Mouse (Mus musculus) CH12.LX (cell line): ENCODE results near the gene Cst6. TPM values are rescaled to one million over a fixed set of nuclear protein-coding genes. Genes with fewer than 3 reads are reported as not detected.

Experiments
- DNase-seq: peaks from one replicate; pipeline ENCODE4 v3.0.0-alpha.2; 2013; ENCODE audit errors: extremely low read depth
- H3K27ac ChIP-seq: 2 replicates; pipeline ENCODE4 v1.5.1; 2012; ENCODE audit warnings: low read depth, mild to moderate bottlenecking, control low read depth, moderate library complexity; ENCODE audit not compliant: insufficient read depth
- H3K27me3 ChIP-seq: replicated peaks from 2 replicates; pipeline ENCODE3; 2012; ENCODE audit warnings: inconsistent platforms
- H3K36me3 ChIP-seq, 2 experiments: replicated peaks in 1 of 2; 2 replicates each; pipeline versions ENCODE3 to v1.6.1; 2012; ENCODE audit warnings: inconsistent platforms in 1 of 2, low read length in 1 of 2, mild to moderate bottlenecking in 1 of 2, mixed read lengths in 1 of 2, moderate library complexity in 1 of 2; ENCODE audit not compliant: control insufficient read depth in 1 of 2, insufficient read depth in 1 of 2
- H3K4me1 ChIP-seq, 2 experiments: 2 replicates each; pipeline ENCODE4 v1.6.1; 2012; ENCODE audit warnings: inconsistent platforms in 1 of 2, moderate library complexity in 1 of 2; ENCODE audit not compliant: insufficient read depth in 2 of 2, control insufficient read depth in 1 of 2
- H3K4me2 ChIP-seq: 2 replicates; pipeline ENCODE4 v1.6.1; 2012; ENCODE audit warnings: low read depth, mild to moderate bottlenecking, control low read depth; ENCODE audit not compliant: poor library complexity, insufficient read depth, severe bottlenecking
- H3K4me3 ChIP-seq, 3 experiments: fragments of 150-350 bp in 1 of 3; sonication (generic) in 1 of 3; replicated peaks in 1 of 3; 2 replicates each; pipeline versions ENCODE3 to v1.5.1; 2011 to 2012; ENCODE audit warnings: low read depth in 2 of 3, low read length in 2 of 3, mild to moderate bottlenecking in 2 of 3, moderate library complexity in 2 of 3, control low read depth in 1 of 3, improper control_type of control experiment in 1 of 3, inconsistent platforms in 1 of 3, mixed read lengths in 1 of 3; ENCODE audit not compliant: poor library complexity in 1 of 3
- H3K79me2 ChIP-seq: replicated peaks from 2 replicates; pipeline ENCODE4 v1.6.1; 2012; ENCODE audit warnings: mild to moderate bottlenecking, moderate library complexity; ENCODE audit not compliant: control insufficient read depth, poor library complexity, insufficient read depth, severe bottlenecking; ENCODE audit errors: extremely low read depth
- H3K9ac ChIP-seq: 2 replicates; pipeline ENCODE4 v1.6.1; 2012; ENCODE audit warnings: low read depth, mild to moderate bottlenecking, control low read depth, moderate library complexity; ENCODE audit not compliant: insufficient read depth
- H3K9me3 ChIP-seq: replicated peaks from 2 replicates; pipeline ENCODE3; 2012; ENCODE audit warnings: low read length, inconsistent platforms, mixed read lengths
- BHLHE40 ChIP-seq: IDR thresholded peaks from 2 replicates; pipeline ENCODE4 v1.6.1; 2011; ENCODE audit warnings: mild to moderate bottlenecking, low read depth, low read length, improper control_type of control experiment
- E2F4 ChIP-seq: IDR thresholded peaks from 2 replicates; pipeline ENCODE4 v1.6.1; 2011; ENCODE audit warnings: low read depth, low read length, improper control_type of control experiment; ENCODE audit not compliant: insufficient replicate concordance
- ELF1 ChIP-seq: IDR thresholded peaks from 2 replicates; pipeline ENCODE4 v1.6.1; 2014; ENCODE audit warnings: low read depth, mild to moderate bottlenecking, inconsistent platforms, low read length, improper control_type of control experiment
- EP300 ChIP-seq: IDR thresholded peaks from 2 replicates; pipeline ENCODE4 v1.6.1; 2011; ENCODE audit warnings: low read length, improper control_type of control experiment
- GABPA ChIP-seq: IDR thresholded peaks from 2 replicates; pipeline ENCODE4 v1.6.1; 2012; ENCODE audit warnings: low read depth, low read length, improper control_type of control experiment, inconsistent platforms; ENCODE audit not compliant: insufficient replicate concordance
- JUN ChIP-seq: IDR thresholded peaks from 2 replicates; pipeline ENCODE4 v1.6.1; 2011; ENCODE audit warnings: low read depth, mild to moderate bottlenecking, low read length, improper control_type of control experiment, moderate library complexity; ENCODE audit not compliant: insufficient read depth
- JUND ChIP-seq: conservative IDR thresholded peaks from 2 replicates; pipeline ENCODE4 v1.6.1; 2011; ENCODE audit warnings: low read depth, low read length, improper control_type of control experiment
- KAT2A ChIP-seq: IDR thresholded peaks from 2 replicates; pipeline ENCODE4 v1.6.1; 2012; ENCODE audit warnings: low read length, improper control_type of control experiment, inconsistent platforms; ENCODE audit not compliant: insufficient replicate concordance
- MAFK ChIP-seq: IDR thresholded peaks from 2 replicates; pipeline ENCODE4 v1.6.1; 2011; ENCODE audit warnings: low read length, improper control_type of control experiment; ENCODE audit not compliant: insufficient replicate concordance
- MAX ChIP-seq: IDR thresholded peaks from 2 replicates; pipeline ENCODE4 v1.6.1; 2011; ENCODE audit warnings: low read length, improper control_type of control experiment
- MAZ ChIP-seq: IDR thresholded peaks from 2 replicates; pipeline ENCODE4 v1.6.1; 2012; ENCODE audit warnings: low read depth, mild to moderate bottlenecking, inconsistent platforms, low read length, improper control_type of control experiment, moderate library complexity
- MYC ChIP-seq: IDR thresholded peaks from 2 replicates; pipeline ENCODE4 v1.6.1; 2011; ENCODE audit warnings: low read depth, mild to moderate bottlenecking, improper control_type of control experiment, low read length
- NELFE ChIP-seq: IDR thresholded peaks from 2 replicates; pipeline ENCODE4 v1.6.1; 2011; ENCODE audit warnings: low read depth, low read length, improper control_type of control experiment
- NRF1 ChIP-seq: IDR thresholded peaks from 2 replicates; pipeline ENCODE4 v1.6.1; 2014; ENCODE audit warnings: low read depth, mild to moderate bottlenecking, inconsistent platforms, low read length, improper control_type of control experiment, moderate library complexity
- POLR2A ChIP-seq: IDR thresholded peaks from 2 replicates; pipeline ENCODE4 v1.6.1; 2011; ENCODE audit warnings: low read depth, mild to moderate bottlenecking, improper control_type of control experiment, low read length
- POLR2AphosphoS2 ChIP-seq: IDR thresholded peaks from 2 replicates; pipeline ENCODE4 v1.6.1; 2011; ENCODE audit warnings: low read depth, low read length, improper control_type of control experiment
- RAD21 ChIP-seq: IDR thresholded peaks from 2 replicates; pipeline ENCODE4 v1.6.1; 2011; ENCODE audit warnings: low read depth, mild to moderate bottlenecking, low read length, improper control_type of control experiment, moderate library complexity
- SIN3A ChIP-seq: IDR thresholded peaks from 2 replicates; pipeline ENCODE4 v1.6.1; 2012; ENCODE audit warnings: low read length, improper control_type of control experiment, inconsistent platforms
- SMC3 ChIP-seq: IDR thresholded peaks from 2 replicates; pipeline ENCODE4 v1.6.1; 2011; ENCODE audit warnings: low read depth, low read length, improper control_type of control experiment
- TBP ChIP-seq: conservative IDR thresholded peaks from 2 replicates; pipeline ENCODE4 v1.6.1; 2011; ENCODE audit warnings: low read depth, low read length, improper control_type of control experiment
- TCF12 ChIP-seq: IDR thresholded peaks from 2 replicates; pipeline ENCODE4 v1.6.1; 2014; ENCODE audit warnings: low read depth, mild to moderate bottlenecking, inconsistent platforms, low read length, improper control_type of control experiment
- USF1 ChIP-seq: IDR thresholded peaks from 2 replicates; pipeline ENCODE4 v1.6.1; 2014; ENCODE audit warnings: low read depth, mild to moderate bottlenecking, inconsistent platforms, low read length, improper control_type of control experiment
- ZC3H11A ChIP-seq: IDR thresholded peaks from 2 replicates; pipeline ENCODE4 v1.6.1; 2012; ENCODE audit warnings: low read depth, mild to moderate bottlenecking, inconsistent platforms, low read length, improper control_type of control experiment
- ZKSCAN1 ChIP-seq: IDR thresholded peaks from 2 replicates; pipeline ENCODE4 v1.6.1; 2012; ENCODE audit warnings: low read depth, inconsistent platforms, low read length, improper control_type of control experiment, borderline replicate concordance
- ZMIZ1 ChIP-seq: IDR thresholded peaks from 2 replicates; pipeline ENCODE4 v1.6.1; 2012; ENCODE audit warnings: low read depth, mild to moderate bottlenecking, inconsistent platforms, low read length, improper control_type of control experiment
- dilution Hi-C: fragments of 300-500 bp; cut with MboI; formaldehyde crosslinking; loops from 2 replicates; pipeline ENCODE4 v1.14.3; 2020; ENCODE audit warnings: low sequenced_read_pairs; ENCODE audit not compliant: extremely low pct_unique_long_range_greater_than_20kb, extremely low pct_ligation_motif_present
- in situ Hi-C: fragments of 300-500 bp; cut with MboI; formaldehyde crosslinking; loops from 3 replicates; pipeline ENCODE4 v1.14.3; 2019; ENCODE audit warnings: low sequenced_read_pairs, low pct_ligation_motif_present, low pct_unique_long_range_greater_than_20kb, mixed read lengths
- polyA plus RNA-seq: library from polyadenylated mRNA; unstranded; fragments of >175 nt; gene quantifications from 2 replicates; pipeline ENCODE4 v1.2.1, GENCODE M21; 2012; ENCODE audit warnings: low read depth; ENCODE audit not compliant: insufficient read length
- total RNA-seq, 2 experiments: library from RNA; depleted of rRNA; stranded (reverse); fragments of 300-350 nt in 1 of 2; fragments of >200 nt in 1 of 2; gene quantifications; 2 replicates each; pipeline ENCODE4 v1.2.3; 2012 to 2014

Gene Cst6
- total and polyA plus RNA-seq, 3 experiments = 1.9 TPM; not detected in 2

GRCm38 (mm10) chr19:5374748-5375147 is 25.4 kb upstream of the Cst6 start:
- Histone ChIP-seq H3K36me3 (peaks cover 54 to 84% of the 10 kb centered on the region in 2 experiments), H3K4me1 (peaks cover 0 to 14% of the 10 kb centered on the region in 2 experiments; a peak in 2 of 4 replicates), H3K27ac (no peak overlapping the region), H3K9me3 (no peaks in the 10 kb centered on the region), H3K79me2 (peaks cover 4% of the 10 kb centered on the region; the same call in 1 of the 2 replicates), H3K4me2 (no peak overlapping the region), H3K27me3 (no peaks in the 10 kb centered on the region), H3K9ac (no peak overlapping the region), H3K4me3 (no peak overlapping the region)
- DNase-seq = no peak
- TF ChIP-seq NRF1 (no peak), EP300 (no peak), MAZ (no peak), E2F4 (no peak), SIN3A (no peak), ELF1 (no peak), RAD21 (no peak), TBP (no peak), SMC3 (no peak), MYC (no peak), NELFE (no peak), KAT2A (no peak), ZC3H11A (no peak), JUND (no peak), ZMIZ1 (no peak), MAX (no peak), USF1 (no peak), GABPA (no peak)
- in situ Hi-C loops (no loop called here), dilution Hi-C loops (no loop called here)

GRCm38 (mm10) chr19:5374177-5374576 is 24.8 kb upstream of the Cst6 start:
- Histone ChIP-seq H3K27me3 (no peaks in the 10 kb centered on the region), H3K9me3 (no peaks in the 10 kb centered on the region), H3K4me3 (no peak overlapping the region), H3K9ac (no peak overlapping the region), H3K27ac (no peak overlapping the region), H3K4me2 (no peak overlapping the region), H3K4me1 (peaks cover 0 to 14% of the 10 kb centered on the region in 2 experiments; a peak in 2 of 4 replicates), H3K36me3 (peaks cover 50 to 84% of the 10 kb centered on the region in 2 experiments), H3K79me2 (peaks cover 5% of the 10 kb centered on the region; the same call in 1 of the 2 replicates)
- DNase-seq = no peak
- TF ChIP-seq RAD21 = no peak
- no peak for TF ChIP-seq KAT2A
- no peak for TF ChIP-seq USF1
- no peak for TF ChIP-seq MAFK
- no peak for TF ChIP-seq SMC3
- TF ChIP-seq EP300 = no peak
- TF ChIP-seq TCF12 = no peak
- no peak for TF ChIP-seq ZKSCAN1
- no peak for TF ChIP-seq BHLHE40
- TF ChIP-seq NELFE = no peak
- TF ChIP-seq ZC3H11A = no peak
- no peak for TF ChIP-seq POLR2A
- TF ChIP-seq MAZ = no peak
- no peak for TF ChIP-seq GABPA
- no peak for TF ChIP-seq JUN
- no peak for TF ChIP-seq POLR2AphosphoS2
- dilution Hi-C loops = no loop called here
- in situ Hi-C loops = no loop called here
